Mouse (Mus musculus): Measurements from ENCODE around the gene Tmprss6.

DNA sequence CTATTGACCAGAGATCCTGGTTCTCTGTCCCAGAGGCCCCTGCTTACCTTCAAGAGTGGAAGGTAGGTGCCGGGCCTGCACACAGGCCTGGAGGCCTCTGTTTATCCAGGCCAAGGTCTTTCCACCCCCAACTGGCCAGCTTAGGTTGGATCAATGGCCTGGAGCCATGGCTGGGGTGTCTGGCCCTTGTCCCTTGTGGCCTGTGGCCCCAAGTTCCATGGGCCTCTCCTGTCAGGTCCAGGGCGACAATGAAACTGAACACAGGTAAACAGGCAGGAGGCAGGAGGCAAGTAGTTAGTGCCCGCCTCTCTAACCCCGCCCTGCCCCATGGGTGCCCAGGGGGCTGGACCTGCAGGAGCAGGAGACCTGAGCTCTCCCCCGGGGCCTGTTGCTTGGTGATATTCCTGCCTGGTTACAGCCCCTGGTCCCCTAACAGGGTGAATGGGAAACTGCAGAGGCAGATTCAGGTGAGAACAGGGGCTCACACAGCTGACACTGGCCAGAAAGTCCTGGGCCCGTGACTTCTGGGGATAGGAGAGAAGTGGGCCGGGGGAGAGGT lies at the start of gene Tmprss6:
- TF ChIP-seq GATA1 (IDR thresholded peaks at IDR 0.05; ENCODE audit: borderline replicate concordance, low read length) (no peak), FLI1 (IDR thresholded peaks at IDR 0.05; ENCODE audit: low read length) (no peak)
